Mouse (Mus musculus): Measurements from ENCODE around the gene 0610040J01Rik. TPM values are rescaled to one million over a fixed set of nuclear protein-coding genes. Genes with fewer than 3 reads are reported as not detected.

Gene 0610040J01Rik
- polyA plus RNA-seq, 1 experiment from 2014 or later: 1.4 TPM

DNA sequence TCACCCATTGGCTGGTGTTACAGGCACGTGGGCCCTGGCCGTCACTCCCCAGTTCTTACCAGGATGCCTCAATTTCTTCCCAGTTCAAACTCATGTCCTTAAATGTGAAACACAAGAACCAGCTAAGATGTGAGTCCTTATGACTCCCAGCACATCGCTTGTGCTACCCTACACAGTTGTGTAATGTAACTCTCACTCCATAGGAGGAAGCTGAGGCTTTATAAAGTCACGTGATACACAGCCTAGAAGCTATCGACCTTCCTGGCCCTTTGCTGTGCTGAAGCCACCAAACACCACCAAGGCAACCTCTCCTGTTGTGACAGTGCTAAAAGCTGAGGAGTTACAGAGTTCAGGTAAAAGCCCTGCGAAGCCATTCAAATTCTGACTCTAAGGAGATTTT is 123.4 kb downstream of the 0610040J01Rik start:
- Histone ChIP-seq H3K9me3 (replicated peaks) (no peaks in the 10 kb centered on the region), H3K36me3 (no peaks in the 10 kb centered on the region), H3K9ac (no peak overlapping the region), H3K27ac (no peak overlapping the region), H3K4me2 (no peak overlapping the region), H3K27me3 (no peaks in the 10 kb centered on the region), H3K4me3 (no peak overlapping the region), H3K4me1 (replicated peaks) (peaks cover 7% of the 10 kb centered on the region)
- 84% methylated on average over 6 of the region's 6 CpGs for WGBS
- ATAC-seq (replicated peaks; ENCODE audit: insufficient number of reproducible peaks, insufficient read depth, low FRiP score, low read depth): no peak

DNA sequence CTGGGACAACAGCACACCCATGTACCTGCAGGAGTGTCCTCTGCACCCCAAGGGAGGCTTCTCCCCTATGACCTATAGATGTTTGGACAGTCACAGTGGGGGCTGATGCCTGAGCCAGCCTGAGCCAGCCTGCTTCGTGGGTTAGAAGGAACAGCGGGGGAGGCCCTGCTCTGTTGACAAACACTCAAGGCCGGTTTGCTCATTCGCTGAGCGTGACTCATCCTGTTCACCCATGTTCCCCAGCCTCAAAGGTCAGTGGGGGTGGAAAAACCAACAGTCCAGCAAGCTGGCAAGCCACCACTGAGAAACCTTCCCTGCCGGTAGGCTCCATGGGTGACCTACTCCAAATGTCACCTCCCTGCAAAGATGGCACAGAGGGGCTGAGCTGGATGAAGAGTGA is 124.6 kb downstream of the 0610040J01Rik start:
- WGBS: 41% methylated on average over 6 of the region's 6 CpGs
- peaks cover 7% of the 10 kb centered on the region for H3K4me1 ChIP-seq (replicated peaks)
- ATAC-seq (replicated peaks; ENCODE audit: insufficient number of reproducible peaks, insufficient read depth, low FRiP score, low read depth): no peak

DNA sequence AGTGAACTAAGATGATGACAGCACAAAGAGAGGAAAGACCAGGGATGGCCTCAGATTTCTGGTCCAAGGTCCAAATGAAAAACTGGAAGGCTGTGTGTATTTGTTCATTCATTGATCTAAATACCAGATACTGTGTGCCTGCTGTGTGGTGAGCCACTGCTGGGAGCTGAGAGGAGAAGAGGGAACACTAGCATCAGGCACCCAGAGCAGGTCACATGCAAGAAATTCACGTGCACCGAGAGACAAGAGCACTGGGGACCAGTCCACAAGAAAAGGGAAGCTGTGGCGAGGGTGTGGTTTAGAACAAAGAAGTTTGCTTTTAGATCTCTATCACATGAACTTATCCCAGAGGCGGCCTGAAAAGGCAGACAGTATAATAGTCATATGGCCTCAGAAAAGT is 126.4 kb downstream of the 0610040J01Rik start:
- Histone ChIP-seq H3K4me3 (no peak overlapping the region), H3K4me1 (replicated peaks) (no peaks in the 10 kb centered on the region), H3K9me3 (replicated peaks) (no peaks in the 10 kb centered on the region), H3K36me3 (no peaks in the 10 kb centered on the region), H3K9ac (no peak overlapping the region), H3K27me3 (no peaks in the 10 kb centered on the region), H3K4me2 (no peak overlapping the region), H3K27ac (no peak overlapping the region)
- 55% methylated on average over 4 of the region's 4 CpGs for WGBS
- no peak for ATAC-seq (replicated peaks; ENCODE audit: insufficient number of reproducible peaks, insufficient read depth, low FRiP score, low read depth)

More for the DNA sequence above, 124.6 kb downstream of the 0610040J01Rik start:
- no peaks in the 10 kb centered on the region for H3K36me3 ChIP-seq
- H3K4me3 ChIP-seq: no peak overlapping the region
- H3K9ac ChIP-seq: no peak overlapping the region
- no peak overlapping the region for H3K27ac ChIP-seq
- no peaks in the 10 kb centered on the region for H3K27me3 ChIP-seq
- no peak overlapping the region for H3K4me2 ChIP-seq
- H3K9me3 ChIP-seq (replicated peaks): no peaks in the 10 kb centered on the region

DNA sequence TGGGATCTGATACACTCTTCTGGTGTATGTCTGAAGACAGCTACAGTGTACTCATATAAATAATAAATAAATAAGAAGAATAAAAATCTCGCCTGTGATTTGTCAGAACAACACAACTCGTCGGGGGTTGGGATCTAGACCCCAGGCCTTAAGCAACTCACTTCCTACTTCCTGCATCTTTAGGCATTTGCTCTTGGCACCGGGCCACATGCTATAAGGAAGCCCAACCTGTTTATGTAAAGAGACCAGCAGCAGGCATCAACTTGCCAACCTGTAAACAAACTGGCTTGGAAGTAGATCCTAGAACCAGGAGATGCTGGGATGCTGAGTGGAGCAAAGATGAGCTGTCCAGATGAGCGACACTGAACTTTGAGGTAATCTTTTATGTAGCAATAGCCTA is 129.7 kb downstream of the 0610040J01Rik start:
- no peak for ATAC-seq (replicated peaks; ENCODE audit: insufficient number of reproducible peaks, insufficient read depth, low FRiP score, low read depth)
- no peaks in the 10 kb centered on the region for H3K4me1 ChIP-seq (replicated peaks)
- H3K27me3 ChIP-seq: no peaks in the 10 kb centered on the region
- H3K4me3 ChIP-seq: no peak overlapping the region
- WGBS: 59% methylated on average over 5 of the region's 5 CpGs
- H3K4me2 ChIP-seq: no peak overlapping the region
- no peaks in the 10 kb centered on the region for H3K9me3 ChIP-seq (replicated peaks)
- no peaks in the 10 kb centered on the region for H3K36me3 ChIP-seq
- H3K27ac ChIP-seq: no peak overlapping the region
- H3K9ac ChIP-seq: no peak overlapping the region

DNA sequence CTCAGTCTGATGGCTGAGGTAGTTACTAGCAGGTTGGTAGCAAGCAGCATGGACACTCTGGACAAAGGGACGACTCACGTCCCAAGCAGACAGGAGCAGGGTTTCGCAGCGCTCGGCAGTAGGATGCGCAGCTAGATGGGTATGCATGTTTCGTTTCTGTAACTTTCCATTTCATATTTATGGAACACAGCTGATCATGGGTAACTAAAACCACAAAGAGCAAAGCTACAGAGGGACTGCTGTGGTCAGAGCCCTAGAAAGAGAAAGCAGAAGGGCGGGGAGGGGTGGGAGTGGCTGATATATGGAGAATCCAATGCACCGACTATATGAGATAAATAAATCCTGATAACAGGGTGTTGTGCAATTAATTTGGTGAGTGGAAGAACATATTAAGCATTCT is 131.1 kb downstream of the 0610040J01Rik start:
- Histone ChIP-seq H3K36me3 (no peaks in the 10 kb centered on the region), H3K27ac (no peak overlapping the region), H3K9ac (no peak overlapping the region), H3K4me2 (no peak overlapping the region), H3K9me3 (replicated peaks) (no peaks in the 10 kb centered on the region), H3K27me3 (no peaks in the 10 kb centered on the region), H3K4me1 (replicated peaks) (no peaks in the 10 kb centered on the region), H3K4me3 (no peak overlapping the region)
- no peak for ATAC-seq (replicated peaks; ENCODE audit: insufficient number of reproducible peaks, insufficient read depth, low FRiP score, low read depth)
- 79% methylated on average over 9 of the region's 9 CpGs for WGBS

DNA sequence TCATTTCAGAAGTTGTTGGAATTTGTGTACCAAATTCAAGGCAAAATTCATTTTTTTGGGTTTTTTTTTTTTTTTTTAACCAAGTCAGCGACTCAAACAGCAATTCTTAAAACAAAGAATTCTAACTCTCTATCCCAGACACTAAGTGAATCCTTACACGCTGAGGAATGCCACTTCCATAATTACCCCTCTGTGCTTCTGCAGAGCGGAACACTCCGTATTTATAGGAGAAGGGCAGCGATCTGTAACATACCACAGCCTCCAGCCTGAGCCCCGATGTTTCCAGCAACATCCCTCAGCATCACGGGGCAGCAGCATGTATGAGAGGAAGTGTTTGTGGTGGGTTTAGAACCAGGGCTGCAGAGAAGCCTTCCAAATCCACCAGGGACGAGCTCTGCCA is 135.4 kb downstream of the 0610040J01Rik start:
- Histone ChIP-seq H3K4me2 (no peak overlapping the region), H3K9me3 (replicated peaks) (no peaks in the 10 kb centered on the region), H3K27ac (no peak overlapping the region), H3K36me3 (no peaks in the 10 kb centered on the region), H3K4me3 (no peak overlapping the region), H3K4me1 (replicated peaks) (peaks cover 8% of the 10 kb centered on the region), H3K27me3 (no peaks in the 10 kb centered on the region), H3K9ac (no peak overlapping the region)
- 74% methylated on average over 8 of the region's 8 CpGs for WGBS
- no peak for ATAC-seq (replicated peaks; ENCODE audit: insufficient number of reproducible peaks, insufficient read depth, low FRiP score, low read depth)

DNA sequence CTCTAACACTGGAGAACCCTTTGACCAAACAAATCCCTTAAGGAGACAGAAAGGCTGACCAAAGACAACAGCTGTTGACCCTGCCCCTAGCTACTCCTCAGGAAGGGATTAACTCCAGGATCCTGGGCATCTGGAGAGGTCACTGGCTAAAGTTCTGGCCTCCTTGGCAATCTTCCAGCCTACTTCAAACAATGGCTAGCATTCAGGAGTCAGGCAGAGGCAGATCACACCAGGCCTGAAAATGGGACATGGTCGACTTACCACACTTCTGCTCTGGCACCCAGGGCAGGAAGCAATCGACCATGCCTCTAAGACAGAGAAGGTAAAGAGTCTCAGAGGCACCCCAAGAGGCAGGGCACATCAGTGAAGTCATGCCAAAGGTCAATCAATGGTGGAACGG is 137.0 kb downstream of the 0610040J01Rik start:
- Histone ChIP-seq H3K27me3 (no peaks in the 10 kb centered on the region), H3K4me2 (no peak overlapping the region), H3K4me3 (no peak overlapping the region), H3K27ac (no peak overlapping the region), H3K9me3 (replicated peaks) (no peaks in the 10 kb centered on the region), H3K9ac (no peak overlapping the region), H3K4me1 (replicated peaks) (peaks cover 8% of the 10 kb centered on the region), H3K36me3 (no peaks in the 10 kb centered on the region)
- no peak for ATAC-seq (replicated peaks; ENCODE audit: insufficient number of reproducible peaks, insufficient read depth, low FRiP score, low read depth)
- 57% methylated on average over 3 of the region's 3 CpGs for WGBS

Other genes starting within 250 kb of the 0610040J01Rik start
- 0.14 TPM in 1 of 2 replicates, not detected in the other for gene Nwd2, start 163.3 kb upstream of the 0610040J01Rik start, polyA plus RNA-seq (2015; fragmentation: Nextera tagmentation; extraction: Ambion mirVana)
- 8.7 and 10.8 TPM in 2 replicates for gene Rell1, start 156.5 kb downstream of the 0610040J01Rik start, polyA plus RNA-seq (2015; fragmentation: Nextera tagmentation; extraction: Ambion mirVana)